Mouse (Mus musculus) lung, postnatal 0 days (tissue): ENCODE data around the gene Oxsm.

Source experiments
- CTCF ChIP-seq: IDR thresholded peaks from 2 replicates; pipeline ENCODE4 v1.5.1; 2016; ENCODE audit warnings: antibody characterized with exemption, mild to moderate bottlenecking
- EP300 ChIP-seq: IDR thresholded peaks from 2 replicates; pipeline ENCODE4 v1.6.1; 2016; ENCODE audit warnings: antibody characterized with exemption, mild to moderate bottlenecking, control low read depth

GRCm38 (mm10) chr14:16245127-16245526 lies 4.5 kb downstream of the Oxsm start:
- no peak for TF ChIP-seq CTCF
- TF ChIP-seq EP300 = no peak
